Mouse (Mus musculus) intestine, postnatal 0 days (tissue): Measurements from ENCODE around the gene Npas2. TPM values are rescaled to one million over a fixed set of nuclear protein-coding genes. Genes with fewer than 3 reads are reported as not detected.

Experiments used
- ATAC-seq: fragments of 200-750 bp; cut with Nextera tagmentation; 2 replicates; pipeline ENCODE4 v1.8.0; 2017; ENCODE audit warnings: mild to moderate bottlenecking, moderate TSS enrichment, moderate library complexity
- H3K27ac ChIP-seq: fragments of 300-500 bp; sonication (generic); 2 replicates; pipeline ENCODE4 v1.5.1; 2014; ENCODE audit warnings: mild to moderate bottlenecking, low read depth, low read length, moderate library complexity
- H3K27me3 ChIP-seq: fragments of 300-500 bp; sonication (generic); replicated peaks from 2 replicates; pipeline ENCODE4 v1.6.1; 2014; ENCODE audit warnings: low read length, mixed read lengths; ENCODE audit not compliant: control insufficient read depth, insufficient read depth
- H3K36me3 ChIP-seq: fragments of 300-500 bp; sonication (generic); 2 replicates; pipeline ENCODE4 v1.6.1; 2014; ENCODE audit warnings: mild to moderate bottlenecking, moderate library complexity; ENCODE audit not compliant: control insufficient read depth, insufficient read depth
- H3K4me1 ChIP-seq: fragments of 300-500 bp; sonication (generic); replicated peaks from 2 replicates; pipeline ENCODE4 v1.6.1; 2014; ENCODE audit warnings: antibody characterized with exemption, low read length, mixed read lengths; ENCODE audit not compliant: control insufficient read depth, insufficient read depth
- H3K4me2 ChIP-seq: fragments of 300-500 bp; sonication (generic); replicated peaks from 2 replicates; pipeline ENCODE4 v1.6.1; 2014; ENCODE audit warnings: low read depth, mild to moderate bottlenecking, moderate library complexity
- H3K4me3 ChIP-seq: fragments of 300-500 bp; sonication (generic); 2 replicates; pipeline ENCODE4 v1.5.1; 2014; ENCODE audit warnings: low read depth, low read length
- H3K9ac ChIP-seq: fragments of 300-500 bp; sonication (generic); 2 replicates; pipeline ENCODE4 v1.6.1; 2014; ENCODE audit warnings: mild to moderate bottlenecking, low read depth, low read length
- H3K9me3 ChIP-seq: fragments of 300-500 bp; sonication (generic); 2 replicates; pipeline ENCODE4 v1.6.1; 2016; ENCODE audit warnings: mixed run types; ENCODE audit not compliant: control insufficient read depth
- CTCF ChIP-seq: sonication (generic); IDR thresholded peaks from 2 replicates; pipeline ENCODE4 v1.5.1; 2016; ENCODE audit warnings: low read depth, mild to moderate bottlenecking, control low read depth, antibody characterized with exemption, moderate library complexity
- WGBS: fragments of 180-500 bp; shearing (Covaris S2); extraction: QIAGEN DNeasy Blood & Tissue Kit; methylation state at CpG from one replicate; pipeline ENCODE4 v1.1.7; 2014; 5-methylcytosine and 5-hydroxymethylcytosine counted together
- polyA plus RNA-seq: library from polyadenylated mRNA; unstranded; fragments of >200 nt; fragmentation: Nextera tagmentation; extraction: Ambion mirVana; gene quantifications from 2 replicates; pipeline ENCODE4 v1.2.1, GENCODE M21; 2015

The Npas2 gene
- polyA plus RNA-seq, 1 experiment from 2014 or later: 4.1 TPM

- 72% methylated on average over 6 of the region's 6 CpGs for WGBS
- no peak for TF ChIP-seq CTCF
Observed at GRCm38 (mm10) chr1:39272976-39273375, 79.4 kb downstream of the Npas2 start.

GRCm38 (mm10) chr1:39280391-39280790 lies 86.9 kb downstream of the Npas2 start:
- H3K4me1 ChIP-seq: no peaks in the 10 kb centered on the region
- 86% methylated on average over 7 of the region's 7 CpGs for WGBS
- no peak for TF ChIP-seq CTCF

More at GRCm38 (mm10) chr1:39272976-39273375, 79.4 kb downstream of the Npas2 start:
- no peak overlapping the region for H3K4me2 ChIP-seq
- no peak overlapping the region for H3K9ac ChIP-seq
- no peak overlapping the region for H3K27ac ChIP-seq
- H3K4me3 ChIP-seq: no peak overlapping the region
- H3K36me3 ChIP-seq: no peaks in the 10 kb centered on the region
- H3K27me3 ChIP-seq: no peaks in the 10 kb centered on the region
- H3K4me1 ChIP-seq: no peaks in the 10 kb centered on the region
- H3K9me3 ChIP-seq: no peaks in the 10 kb centered on the region
- no peak for ATAC-seq

DNA sequence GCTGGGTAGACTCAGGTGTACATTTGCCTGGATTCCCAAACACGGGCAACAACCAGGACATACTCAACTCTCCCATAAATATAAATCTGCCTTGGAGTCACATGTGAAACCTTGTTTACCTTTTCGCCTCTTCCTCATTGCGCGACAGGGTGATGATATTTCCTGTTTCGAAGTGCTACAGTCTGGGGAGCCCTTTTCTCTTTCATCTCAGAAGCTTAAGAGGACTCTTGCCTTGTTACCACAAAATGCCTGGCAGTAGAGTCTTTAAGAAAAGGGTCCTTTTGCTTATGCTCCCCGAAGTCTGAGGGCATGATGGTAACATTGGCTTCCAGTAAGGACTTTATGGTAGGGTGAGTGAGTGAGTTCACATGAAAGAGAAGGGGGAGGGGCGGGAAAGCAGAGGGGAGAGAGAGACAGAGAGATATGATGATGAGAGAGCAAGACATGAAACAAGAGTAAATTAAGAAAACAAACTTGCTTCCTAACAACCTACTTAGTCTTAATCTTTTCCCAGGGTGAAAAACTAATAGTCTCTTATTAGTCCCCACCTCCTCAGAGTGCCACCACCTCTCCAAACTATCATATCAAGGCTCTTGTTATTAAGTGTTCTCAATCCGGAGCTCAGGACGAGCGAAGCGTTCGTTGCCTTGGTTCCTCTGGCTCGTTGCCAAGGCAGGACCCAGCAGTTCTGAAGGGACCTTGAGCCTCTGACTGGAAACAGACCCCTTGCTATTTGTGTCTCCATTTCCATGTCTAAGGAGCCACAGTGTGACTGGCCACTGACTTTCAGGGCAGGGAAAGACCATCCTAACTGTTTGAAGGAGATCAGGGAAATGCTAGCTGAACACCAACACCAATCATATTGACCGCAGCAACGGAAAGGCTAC lies 87.7 kb downstream of the Npas2 start:
- Histone ChIP-seq H3K36me3 (no peaks in the 10 kb centered on the region; the same call in 1 of the 2 replicates), H3K9me3 (no peaks in the 10 kb centered on the region), H3K27ac (no peak overlapping the region), H3K4me3 (no peak overlapping the region), H3K9ac (no peak overlapping the region), H3K27me3 (no peaks in the 10 kb centered on the region), H3K4me1 (no peaks in the 10 kb centered on the region), H3K4me2 (no peak overlapping the region)
- ATAC-seq: no peak
- 50% methylated on average over 15 of the region's 15 CpGs for WGBS
- TF ChIP-seq CTCF: no peak

More at GRCm38 (mm10) chr1:39280391-39280790, 86.9 kb downstream of the Npas2 start:
- Histone ChIP-seq H3K27me3 (no peaks in the 10 kb centered on the region), H3K9me3 (no peaks in the 10 kb centered on the region), H3K4me2 (no peak overlapping the region), H3K36me3 (no peaks in the 10 kb centered on the region; the same call in 1 of the 2 replicates), H3K27ac (no peak overlapping the region), H3K4me3 (no peak overlapping the region), H3K9ac (no peak overlapping the region)
- no peak for ATAC-seq

GRCm38 (mm10) chr1:39281888-39282287 lies 88.4 kb downstream of the Npas2 start:
- Histone ChIP-seq H3K9ac (no peak overlapping the region), H3K4me2 (no peak overlapping the region), H3K27me3 (no peaks in the 10 kb centered on the region), H3K27ac (no peak overlapping the region), H3K36me3 (no peaks in the 10 kb centered on the region; the same call in 1 of the 2 replicates), H3K4me3 (no peak overlapping the region), H3K4me1 (no peaks in the 10 kb centered on the region), H3K9me3 (no peaks in the 10 kb centered on the region)
- no peak for ATAC-seq
- 88% methylated on average over 5 of the region's 5 CpGs for WGBS
- no peak for TF ChIP-seq CTCF

- 51% methylated on average over 7 of the region's 7 CpGs for WGBS
- H3K27ac ChIP-seq: no peak overlapping the region
- TF ChIP-seq CTCF: no peak
Observed at GRCm38 (mm10) chr1:39283323-39283722, 89.8 kb downstream of the Npas2 start.

GRCm38 (mm10) chr1:39284786-39285185 lies 91.3 kb downstream of the Npas2 start:
- 78% methylated on average over 16 of the region's 16 CpGs for WGBS
- no peak for ATAC-seq

More at GRCm38 (mm10) chr1:39283323-39283722, 89.8 kb downstream of the Npas2 start:
- no peak overlapping the region for H3K9ac ChIP-seq
- ATAC-seq: no peak
- H3K4me3 ChIP-seq: no peak overlapping the region
- no peaks in the 10 kb centered on the region for H3K27me3 ChIP-seq
- H3K4me2 ChIP-seq: no peak overlapping the region
- H3K9me3 ChIP-seq: no peaks in the 10 kb centered on the region
- no peaks in the 10 kb centered on the region; the same call in 1 of the 2 replicates for H3K36me3 ChIP-seq
- no peaks in the 10 kb centered on the region for H3K4me1 ChIP-seq

More at GRCm38 (mm10) chr1:39284786-39285185, 91.3 kb downstream of the Npas2 start:
- Histone ChIP-seq H3K36me3 (no peaks in the 10 kb centered on the region; the same call in 1 of the 2 replicates), H3K9me3 (no peaks in the 10 kb centered on the region), H3K27ac (no peak overlapping the region), H3K4me2 (no peak overlapping the region), H3K9ac (no peak overlapping the region), H3K4me3 (no peak overlapping the region), H3K27me3 (no peaks in the 10 kb centered on the region), H3K4me1 (no peaks in the 10 kb centered on the region)
- no peak for TF ChIP-seq CTCF
